Mouse (Mus musculus) duodenum, adult 2 months (tissue): Measurements from ENCODE around the gene Erbin. TPM values are rescaled to one million over a fixed set of nuclear protein-coding genes. Genes with fewer than 3 reads are reported as not detected.

Source experiments
- polyA plus RNA-seq: library from polyadenylated mRNA; depleted of rRNA; stranded (reverse); fragments of >200 nt; gene quantifications from 2 replicates; pipeline ENCODE4 v1.2.3, GENCODE M21; 2012; ENCODE audit warnings: low replicate concordance; rRNA removed

The Erbin gene
- polyA plus RNA-seq = 4.3 and 5.7 TPM in 2 replicates

DNA sequence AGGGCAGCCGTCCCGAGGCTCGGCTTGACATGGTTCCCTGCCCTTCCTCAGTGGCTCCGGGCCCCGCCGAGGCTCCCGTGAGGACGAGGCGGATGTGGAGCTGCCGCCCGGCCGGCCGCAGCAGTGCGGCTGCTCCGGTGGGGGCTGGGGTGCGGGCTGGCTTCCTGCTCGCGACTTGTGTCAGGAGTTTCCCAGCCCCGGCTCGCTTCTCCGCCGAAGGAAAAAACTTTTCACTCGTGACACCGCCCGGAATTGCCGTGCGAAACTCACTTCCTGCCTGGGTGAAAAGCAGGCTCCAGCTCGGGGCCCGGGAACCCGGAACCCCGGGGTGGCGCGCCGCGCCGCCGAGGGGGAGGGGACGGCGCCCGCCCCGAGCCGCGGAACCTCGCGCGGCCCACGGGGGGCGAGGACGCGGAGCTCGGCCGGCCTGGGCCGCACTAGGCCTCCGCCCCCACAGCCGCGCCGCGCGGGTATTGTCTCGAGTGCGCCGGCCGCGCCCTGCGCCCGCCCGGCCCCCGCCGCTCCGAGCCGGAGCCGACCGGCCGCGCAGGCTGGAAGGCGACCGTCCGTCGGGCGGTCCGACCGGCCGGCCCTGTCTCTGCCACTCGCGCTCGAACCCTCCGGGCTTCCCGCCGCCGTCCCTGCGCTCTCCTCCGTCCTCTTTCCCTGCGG, at the start of gene Erbin:
TSS of gene Erbin (minus strand) at position 254 of the 672 bp plus-strand sequence.

DNA sequence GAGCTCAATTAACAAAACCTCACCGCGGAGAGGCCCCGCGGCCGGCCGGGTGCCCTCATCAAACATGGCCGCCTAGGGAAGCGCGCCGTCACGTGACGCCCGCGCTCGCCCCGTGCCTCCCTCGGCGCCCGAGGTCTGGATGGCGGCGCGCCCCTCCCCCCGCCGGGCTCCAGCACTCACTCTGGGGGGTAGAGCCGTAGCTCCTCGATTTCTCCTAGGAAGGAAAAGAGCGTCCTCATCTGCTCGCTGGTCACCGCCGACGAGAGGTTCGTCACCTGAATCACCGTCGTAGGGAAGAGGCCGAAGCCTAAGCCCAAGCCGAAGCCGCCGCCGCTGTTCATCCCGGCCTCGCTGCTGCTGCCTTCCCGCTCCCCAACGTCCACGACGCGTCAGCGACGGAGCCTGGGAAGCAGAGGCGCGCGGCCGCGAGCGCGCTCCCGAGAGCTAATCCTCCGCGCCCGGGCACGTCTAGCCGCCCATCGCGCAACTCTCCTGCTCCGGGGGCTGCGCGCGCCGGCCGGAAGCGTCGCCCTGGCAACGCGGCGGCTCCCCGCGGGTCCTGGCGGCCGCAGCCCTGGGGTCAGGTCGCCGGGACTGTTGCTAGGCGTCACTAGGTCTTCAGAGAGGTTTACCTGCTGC, 146.1 kb downstream of the Erbin start, which contains the start of gene Srek1:
TSS of gene Srek1 (minus strand) at position 490 of the 639 bp plus-strand sequence.

Other genes starting within 250 kb of the Erbin start
- gene Srek1, start 145.9 kb downstream of the Erbin start, polyA plus RNA-seq = 5.3 and 6.3 TPM in 2 replicates
- 2.1 and 5.7 TPM in 2 replicates for gene Nln, start 189.1 kb upstream of the Erbin start, polyA plus RNA-seq
- gene Sgtb, start 189.2 kb upstream of the Erbin start, polyA plus RNA-seq = 0.25 and 0.33 TPM in 2 replicates